Mouse (Mus musculus): ENCODE measurements around the gene Extl1. TPM values are rescaled to one million over a fixed set of nuclear protein-coding genes. Genes with fewer than 3 reads are reported as not detected.

Extl1 gene
- polyA plus RNA-seq, 1 experiment = 0.56 TPM

- Histone ChIP-seq H3K4me1 (ENCODE audit: control insufficient read depth, insufficient read depth, low read length) (peaks cover 27% of the 10 kb centered on the region), H3K4me3 (ENCODE audit: insufficient read depth, low read length) (no peak overlapping the region), H3K27ac (ENCODE audit: insufficient read depth, low read depth, low read length) (no peak overlapping the region)
- no peak for TF ChIP-seq CTCF (IDR thresholded peaks at IDR 0.05; ENCODE audit: low read depth, low read length)
These were observed 20.1 kb upstream of the Extl1 start for GRCm38 (mm10) chr4:134403721-134404120.

- no peak overlapping the region for H3K4me3 ChIP-seq (ENCODE audit: insufficient read depth, low read length)
- no peak overlapping the region for H3K27ac ChIP-seq (ENCODE audit: insufficient read depth, low read depth, low read length)
- H3K4me1 ChIP-seq (ENCODE audit: control insufficient read depth, insufficient read depth, low read length) = peaks cover 27% of the 10 kb centered on the region
- TF ChIP-seq CTCF (IDR thresholded peaks at IDR 0.05; ENCODE audit: low read depth, low read length) = no peak
These were observed 19.1 kb upstream of the Extl1 start for GRCm38 (mm10) chr4:134402571-134403262.

- peaks cover 30% of the 10 kb centered on the region for H3K4me1 ChIP-seq (ENCODE audit: control insufficient read depth, insufficient read depth, low read length)
- TF ChIP-seq CTCF (IDR thresholded peaks at IDR 0.05; ENCODE audit: low read depth, low read length) (no peak), POLR2A (IDR thresholded peaks at IDR 0.05; ENCODE audit: borderline replicate concordance, low read depth, low read length) (no peak)
- peak overlapping the region; percentile 47 for H3K4me3 ChIP-seq (ENCODE audit: insufficient read depth, low read length)
- peak overlapping the region; percentile 64 for H3K27ac ChIP-seq (ENCODE audit: insufficient read depth, low read depth, low read length)
These were observed 18.4 kb upstream of the Extl1 start for GRCm38 (mm10) chr4:134401856-134402570.

- peak overlapping the region; percentile 70 for H3K4me3 ChIP-seq (ENCODE audit: insufficient read depth, low read length)
- H3K27ac ChIP-seq (ENCODE audit: insufficient read depth, low read depth, low read length) = peak overlapping the region; percentile 70
- H3K4me1 ChIP-seq (ENCODE audit: control insufficient read depth, insufficient read depth, low read length) = peaks cover 30% of the 10 kb centered on the region
- TF ChIP-seq CTCF (IDR thresholded peaks at IDR 0.05; ENCODE audit: low read depth, low read length) (no peak), POLR2A (IDR thresholded peaks at IDR 0.05; ENCODE audit: borderline replicate concordance, low read depth, low read length) (no peak)
These were observed 17.6 kb upstream of the Extl1 start for GRCm38 (mm10) chr4:134401181-134401661.

GRCm38 (mm10) chr4:134400206-134400605 lies 16.6 kb upstream of the Extl1 start:
- Histone ChIP-seq H3K4me1 (ENCODE audit: control insufficient read depth, insufficient read depth, low read length) (peaks cover 30% of the 10 kb centered on the region), H3K27ac (ENCODE audit: insufficient read depth, low read depth, low read length) (no peak overlapping the region), H3K4me3 (ENCODE audit: insufficient read depth, low read length) (no peak overlapping the region)
- TF ChIP-seq POLR2A (IDR thresholded peaks at IDR 0.05; ENCODE audit: borderline replicate concordance, low read depth, low read length) = no peak
- TF ChIP-seq CTCF (IDR thresholded peaks at IDR 0.05; ENCODE audit: low read depth, low read length) = no peak

- Histone ChIP-seq H3K4me1 (ENCODE audit: control insufficient read depth, insufficient read depth, low read length) (peaks cover 18% of the 10 kb centered on the region), H3K4me3 (ENCODE audit: insufficient read depth, low read length) (no peak overlapping the region)
These were observed 14.1 kb upstream of the Extl1 start for GRCm38 (mm10) chr4:134397732-134398131.

GRCm38 (mm10) chr4:134397121-134397520 lies 13.5 kb upstream of the Extl1 start:
- H3K4me1 ChIP-seq (ENCODE audit: control insufficient read depth, insufficient read depth, low read length) = peaks cover 12% of the 10 kb centered on the region
- no peak for TF ChIP-seq CTCF (IDR thresholded peaks at IDR 0.05; ENCODE audit: low read depth, low read length)
- TF ChIP-seq POLR2A (IDR thresholded peaks at IDR 0.05; ENCODE audit: borderline replicate concordance, low read depth, low read length) = no peak
- H3K4me3 ChIP-seq (ENCODE audit: insufficient read depth, low read length) = peak overlapping the region; percentile 94
- peak overlapping the region; percentile 84 for H3K27ac ChIP-seq (ENCODE audit: insufficient read depth, low read depth, low read length)

More at GRCm38 (mm10) chr4:134397732-134398131, 14.1 kb upstream of the Extl1 start:
- no peak for TF ChIP-seq CTCF (IDR thresholded peaks at IDR 0.05; ENCODE audit: low read depth, low read length)
- no peak for TF ChIP-seq POLR2A (IDR thresholded peaks at IDR 0.05; ENCODE audit: borderline replicate concordance, low read depth, low read length)
- no peak overlapping the region for H3K27ac ChIP-seq (ENCODE audit: insufficient read depth, low read depth, low read length)

- H3K4me1 ChIP-seq (ENCODE audit: control insufficient read depth, insufficient read depth, low read length) = peaks cover 7% of the 10 kb centered on the region; the same call in 1 of the 2 replicates
- peak within 1 kb of the TSS; percentile 94 for H3K4me3 ChIP-seq (ENCODE audit: insufficient read depth, low read length)
- peak within 1 kb of the TSS; percentile 84 for H3K27ac ChIP-seq (ENCODE audit: insufficient read depth, low read depth, low read length)
- TF ChIP-seq POLR2A (IDR thresholded peaks at IDR 0.05; ENCODE audit: borderline replicate concordance, low read depth, low read length) (no peak), CTCF (IDR thresholded peaks at IDR 0.05; ENCODE audit: low read depth, low read length) (peak; percentile 72; the same call in 1 of the 2 replicates)
These were observed 12.6 kb upstream of the Extl1 start, which contains the start of gene Pafah2 for GRCm38 (mm10) chr4:134395977-134396825. TSS of gene Pafah2 (plus strand) at chr4:134396320.

GRCm38 (mm10) chr4:134395142-134395541 lies 11.5 kb upstream of the Extl1 start:
- no peak overlapping the region for H3K4me3 ChIP-seq (ENCODE audit: insufficient read depth, low read length)
- no peak overlapping the region for H3K27ac ChIP-seq (ENCODE audit: insufficient read depth, low read depth, low read length)
- H3K4me1 ChIP-seq (ENCODE audit: control insufficient read depth, insufficient read depth, low read length) = peaks cover 2% of the 10 kb centered on the region; the same call in 1 of the 2 replicates
- no peak for TF ChIP-seq POLR2A (IDR thresholded peaks at IDR 0.05; ENCODE audit: borderline replicate concordance, low read depth, low read length)
